13 mouse cellular contexts compared by ENCODE assay signal in genomic region chr11:113892924-113893323, GRCm38 (mm10).
A peak's percentile ranks its signal among the peaks of the same experiment; 100 is the strongest.
DNase-seq lines count a peak whose midpoint lies in the region; ATAC-seq and TF ChIP-seq lines count a peak whose summit lies in the region.
"Had no signal": no experiment of that assay in that cellular context is flagged by ENCODE, and none has a peak within 500 bp of the region (broad histone marks: within the 10 kb centered on the region; RNA-seq: fewer than 3 reads in every experiment).

No protein-coding gene starts in this region.

- H3K9me3 ChIP-seq in embryonic facial prominence, embryonic 15.5 days (replicated peaks): no peaks in the 10 kb centered on the region
- no peaks in the 10 kb centered on the region for H3K9me3 ChIP-seq in stomach, postnatal 0 days (ENCODE audit: control insufficient read depth, low read length)

- no peak overlapping the region for H3K4me3 ChIP-seq in embryonic facial prominence, embryonic 15.5 days (replicated peaks)
- no peak overlapping the region for H3K4me3 ChIP-seq in stomach, postnatal 0 days (ENCODE audit: low read depth, low read length)
- H3K4me3 ChIP-seq: myocyte had no signal

- no peak for TF ChIP-seq EP300 in stomach, postnatal 0 days (optimal IDR thresholded peaks at IDR 0.05)

- 51% methylated on average over 6 of the region's 6 CpGs for WGBS in embryonic facial prominence, embryonic 15.5 days
- 40% methylated on average over 6 of the region's 6 CpGs for WGBS in stomach, postnatal 0 days

- ATAC-seq in embryonic facial prominence, embryonic 15.5 days (ENCODE audit: insufficient number of reproducible peaks, low FRiP score, low TSS enrichment, low read depth): peak; percentile 68
- peak; percentile 33; the same call in 1 of the 2 replicates for ATAC-seq in stomach, postnatal 0 days (ENCODE audit: low FRiP score, low TSS enrichment)
- ATAC-seq: liver, postnatal 0 days had no signal

- DNase-seq in layer of hippocampus, adult 11-12 months (ENCODE audit: low spot score): peak; percentile 27
- no peak for DNase-seq in layer of hippocampus, adult 9-10 months (ENCODE audit: low spot score)
- peak; percentile 14 for DNase-seq in urinary bladder, postnatal 14 days (ENCODE audit: low spot score)
- DNase-seq in urinary bladder, postnatal 10 days (ENCODE audit: low spot score): no peak
- DNase-seq in stomach, postnatal 0 days (ENCODE audit: low spot score): no peak
- no peak for DNase-seq in kidney, adult 9 months
- no peak for DNase-seq in adrenal gland, postnatal 14 days
- DNase-seq: cerebellum, adult 9-11 months; gastrocnemius, postnatal 25 days; liver, postnatal 0 days had no signal

- no peak overlapping the region for H3K9ac ChIP-seq in embryonic facial prominence, embryonic 15.5 days
- H3K9ac ChIP-seq in stomach, postnatal 0 days (ENCODE audit: low read length): no peak overlapping the region
- H3K9ac ChIP-seq: liver, postnatal 0 days had no signal

- TF ChIP-seq CTCF in stomach, postnatal 0 days (IDR thresholded peaks at IDR 0.05; ENCODE audit: low read depth): no peak

- H3K27me3 ChIP-seq in embryonic facial prominence, embryonic 15.5 days: no peaks in the 10 kb centered on the region
- H3K27me3 ChIP-seq in stomach, postnatal 0 days (ENCODE audit: control insufficient read depth, insufficient read depth, low read length): no peaks in the 10 kb centered on the region

- H3K4me2 ChIP-seq in embryonic facial prominence, embryonic 15.5 days (replicated peaks): no peak overlapping the region
- no peak overlapping the region for H3K4me2 ChIP-seq in stomach, postnatal 0 days (replicated peaks; ENCODE audit: low read depth)

- H3K36me3 ChIP-seq in embryonic facial prominence, embryonic 15.5 days: no peaks in the 10 kb centered on the region
- no peaks in the 10 kb centered on the region for H3K36me3 ChIP-seq in stomach, postnatal 0 days (ENCODE audit: control insufficient read depth, insufficient read depth, low read length)

- peak overlapping the region; percentile 76 for H3K27ac ChIP-seq in embryonic facial prominence, embryonic 15.5 days (replicated peaks)
- no peak overlapping the region for H3K27ac ChIP-seq in stomach, postnatal 0 days (replicated peaks)
- H3K27ac ChIP-seq: kidney, postnatal 0 days had no signal

- H3K4me1 ChIP-seq in embryonic facial prominence, embryonic 15.5 days: peaks cover 20% of the 10 kb centered on the region; the same call in 1 of the 2 replicates
- H3K4me1 ChIP-seq in stomach, postnatal 0 days (replicated peaks; ENCODE audit: control insufficient read depth, insufficient read depth): no peaks in the 10 kb centered on the region

Comparison
In these comparisons a context has a peak if more than half of its experiments do, and no peak if none do; other contexts are left out.
1. DNase-seq: peak in layer of hippocampus, adult 11-12 months (single experiment) and urinary bladder, postnatal 14 days (single experiment); none in layer of hippocampus, adult 9-10 months (single experiment), urinary bladder, postnatal 10 days (single experiment), stomach, postnatal 0 days (single experiment), kidney, adult 9 months (single experiment) and adrenal gland, postnatal 14 days (single experiment).